Mouse (Mus musculus) forelimb bud, embryonic 11.5 days (tissue): Measurements from ENCODE around the gene Taf3.

ENCODE experiments used
- DNase-seq: peaks from one replicate; pipeline ENCODE4 v3.0.0-alpha.2; 2012; ENCODE audit warnings: low read depth, low spot score

Taf3 gene

DNA sequence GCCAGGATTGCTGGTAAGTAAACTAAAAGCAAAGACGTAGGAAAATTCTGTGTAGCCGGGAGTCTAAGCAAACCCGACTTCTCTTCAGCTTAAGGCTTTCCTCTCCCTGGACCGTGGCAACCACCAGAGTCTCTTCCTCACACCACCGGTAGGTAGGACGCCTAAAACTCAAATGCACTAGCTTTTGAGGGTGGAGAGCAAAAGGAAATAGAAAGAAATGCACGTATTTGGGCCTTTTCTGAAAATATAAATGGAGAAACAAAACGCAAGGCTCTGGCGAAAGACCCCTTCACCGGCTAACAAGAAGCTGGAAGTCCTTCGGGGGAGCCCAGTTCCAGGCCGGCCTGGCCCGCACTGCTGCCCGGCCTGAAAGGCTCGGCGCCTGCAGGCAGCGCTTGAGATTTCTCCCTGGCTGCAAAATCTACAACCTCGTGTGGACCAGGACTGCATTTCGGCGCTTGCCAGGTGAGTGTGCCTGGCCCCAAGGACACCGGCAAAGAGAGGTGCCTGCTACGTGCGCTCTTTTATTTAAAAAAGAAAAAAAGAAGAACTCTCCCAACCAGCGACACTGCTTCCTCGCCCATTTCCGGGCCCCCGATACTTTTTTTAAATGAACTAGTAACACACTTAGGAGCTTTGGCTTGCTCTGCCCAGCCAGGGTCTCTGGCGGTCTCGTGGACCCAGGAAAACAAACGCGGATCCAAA, 171.6 kb downstream of the Taf3 start:
- no peak for DNase-seq

GRCm38 (mm10) chr2:9875676-9876357, 172.6 kb downstream of the Taf3 start:
- DNase-seq: no peak

- no peak for DNase-seq
These were observed 173.2 kb downstream of the Taf3 start for GRCm38 (mm10) chr2:9875220-9875619.

GRCm38 (mm10) chr2:9874467-9875219, 173.8 kb downstream of the Taf3 start:
- DNase-seq: no peak

DNA sequence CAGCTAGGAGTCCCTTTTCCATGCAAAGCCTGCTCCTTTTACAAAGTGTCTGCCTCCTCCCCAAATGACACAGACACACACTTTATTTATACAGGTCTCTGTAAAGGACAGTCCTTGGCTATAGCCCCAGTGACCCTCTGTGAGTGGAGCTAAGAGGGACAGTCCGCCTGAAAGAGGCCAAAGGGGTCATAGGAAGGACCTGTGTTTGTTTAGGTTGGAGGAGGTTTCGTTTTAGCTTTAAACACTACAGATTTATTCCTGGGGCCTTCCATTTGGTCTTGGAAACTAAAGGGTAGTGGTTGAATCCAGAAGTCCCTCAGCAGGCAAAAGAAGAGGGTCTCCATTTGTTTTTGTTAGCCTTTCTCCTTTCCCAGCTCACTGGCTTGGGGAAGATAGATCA, 174.6 kb downstream of the Taf3 start:
- DNase-seq: no peak

DNA sequence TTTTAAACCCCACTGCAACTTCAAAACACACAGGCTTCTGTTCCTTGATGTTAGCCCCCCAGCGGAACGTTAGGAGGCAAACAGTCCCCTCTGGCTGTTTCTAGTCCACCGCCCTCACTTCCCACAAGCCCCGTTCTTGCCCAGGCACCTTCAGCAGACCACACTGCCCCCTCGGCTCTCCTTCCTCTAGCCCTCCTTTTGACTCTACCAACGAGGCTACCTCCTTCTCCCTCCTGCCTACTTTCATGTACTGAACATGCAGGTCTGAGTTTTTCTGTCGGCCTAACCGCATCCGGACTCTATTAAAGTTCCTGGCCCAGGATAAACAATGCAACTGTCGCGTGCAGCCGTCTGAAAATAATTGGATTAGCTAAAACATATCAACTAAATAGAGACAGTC, 175.7 kb downstream of the Taf3 start:
- no peak for DNase-seq

GRCm38 (mm10) chr2:9871798-9872197, 176.6 kb downstream of the Taf3 start:
- no peak for DNase-seq

DNA sequence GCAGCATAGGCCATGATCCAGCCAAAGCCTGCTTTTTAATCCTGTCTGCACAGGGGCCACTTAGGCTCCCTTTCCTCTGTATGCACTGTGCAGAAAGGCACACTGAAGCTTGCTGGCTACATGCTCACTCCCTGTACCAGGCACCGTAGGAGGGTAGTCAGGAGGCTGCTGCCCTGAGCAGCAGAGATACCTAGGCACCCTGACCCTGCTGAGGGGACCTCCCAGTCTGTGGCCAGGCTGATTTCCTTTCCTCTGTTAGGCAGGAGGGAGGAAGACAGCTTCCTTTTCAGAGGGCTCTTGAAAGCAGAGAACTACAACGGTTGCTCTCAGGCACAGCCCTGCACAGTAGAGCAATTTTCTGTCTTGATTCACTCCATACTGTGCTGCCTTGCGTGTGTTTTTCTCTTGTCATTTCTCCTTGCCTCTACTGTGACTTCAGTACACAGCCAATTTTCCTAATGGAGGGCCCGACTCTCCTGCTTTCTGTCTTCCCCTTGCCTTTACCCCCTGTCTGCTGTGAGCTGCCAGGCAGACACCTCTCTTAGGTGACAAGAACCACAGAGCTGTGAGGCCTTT, 177.2 kb downstream of the Taf3 start:
- DNase-seq: no peak

GRCm38 (mm10) chr2:9867092-9867825, 181.1 kb downstream of the Taf3 start:
- no peak for DNase-seq
